Mouse (Mus musculus): ENCODE measurements around the gene Supt3.

Supt3 gene

GRCm38 (mm10) chr17:44782366-44782765, 5.4 kb downstream of the Supt3 start:
- DNase-seq (ENCODE audit: low spot score) = no peak

GRCm38 (mm10) chr17:44783143-44783542, 6.2 kb downstream of the Supt3 start:
- DNase-seq (ENCODE audit: low spot score) = no peak

DNA sequence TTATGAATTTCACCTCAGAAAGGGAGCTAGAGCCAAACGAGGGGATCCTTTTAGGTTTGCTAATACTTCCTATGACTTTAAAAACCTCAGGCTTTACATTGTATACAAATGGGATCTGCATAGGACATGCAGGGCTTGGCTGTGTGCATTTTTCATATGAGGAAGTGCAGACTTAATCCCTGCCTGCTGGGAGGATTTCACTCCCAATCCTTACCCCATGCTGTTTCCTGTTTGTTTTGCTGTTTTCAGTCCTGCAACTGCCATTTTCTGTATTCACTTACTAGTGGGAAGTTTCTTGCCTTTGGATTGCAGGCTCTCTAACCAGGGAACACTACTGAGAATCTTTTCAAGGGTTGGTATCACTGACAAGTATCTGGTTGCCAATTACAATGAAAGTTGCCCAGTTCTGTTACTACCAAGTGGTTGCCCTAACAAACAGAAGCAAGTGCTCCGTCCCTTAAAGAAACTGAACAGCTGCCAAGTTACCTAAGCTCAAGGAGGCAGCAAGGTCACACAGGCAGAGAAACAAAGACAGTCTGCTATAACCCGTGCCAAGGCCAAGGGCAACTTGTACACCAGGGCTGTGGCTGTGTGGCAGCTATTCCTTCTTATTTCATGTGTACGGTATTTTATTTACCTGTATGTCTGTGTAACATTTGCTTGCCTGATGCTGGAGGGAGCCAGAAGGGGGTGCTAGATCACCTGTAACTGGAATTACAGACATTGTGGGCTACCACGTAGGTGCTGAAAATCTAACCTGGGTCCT, 12.2 kb downstream of the Supt3 start:
- DNase-seq (ENCODE audit: low spot score) = no peak

- no peak for DNase-seq (ENCODE audit: low spot score)
These were observed 15.4 kb downstream of the Supt3 start for GRCm38 (mm10) chr17:44792218-44792917.

DNA sequence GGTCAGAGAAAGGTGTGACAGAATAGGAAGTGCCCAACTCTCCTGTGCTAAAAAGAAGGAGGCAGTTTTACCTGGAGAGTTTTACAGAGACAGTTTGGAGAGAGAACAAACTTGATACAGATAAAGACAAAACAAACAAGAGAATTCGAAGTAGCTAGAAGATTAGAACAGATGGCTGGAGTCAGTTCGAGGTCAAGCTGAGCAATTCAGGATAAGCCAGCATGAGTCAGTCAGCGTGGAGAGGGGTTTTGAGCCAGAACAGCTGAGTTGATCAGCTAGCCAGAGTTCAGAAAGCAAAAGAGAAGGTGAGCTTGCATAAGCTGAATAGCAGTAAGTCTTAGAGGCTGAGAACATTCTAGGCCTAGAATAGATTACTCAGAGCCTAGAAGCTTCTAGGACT, 20.4 kb downstream of the Supt3 start:
- DNase-seq (ENCODE audit: low spot score) = no peak

DNA sequence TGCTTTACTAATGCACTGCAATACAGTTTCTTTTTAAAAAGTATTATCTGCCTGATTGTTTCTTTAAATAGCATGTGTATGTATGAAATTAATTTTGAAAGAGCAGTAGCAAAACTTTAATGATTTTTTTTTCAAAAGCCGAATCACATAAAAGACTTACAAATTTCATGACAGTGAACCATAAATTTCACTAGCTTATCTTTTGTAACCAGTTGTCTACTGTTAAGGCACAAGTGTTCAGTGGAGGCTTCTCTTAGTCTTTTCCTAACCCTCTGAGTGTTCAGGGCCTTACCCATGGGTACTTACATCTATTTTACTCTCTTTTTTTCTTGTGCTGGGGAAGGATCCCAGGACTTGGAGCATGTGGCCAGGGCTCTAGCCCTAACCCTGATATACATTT, 30.1 kb downstream of the Supt3 start:
- DNase-seq (ENCODE audit: low spot score) = no peak

DNA sequence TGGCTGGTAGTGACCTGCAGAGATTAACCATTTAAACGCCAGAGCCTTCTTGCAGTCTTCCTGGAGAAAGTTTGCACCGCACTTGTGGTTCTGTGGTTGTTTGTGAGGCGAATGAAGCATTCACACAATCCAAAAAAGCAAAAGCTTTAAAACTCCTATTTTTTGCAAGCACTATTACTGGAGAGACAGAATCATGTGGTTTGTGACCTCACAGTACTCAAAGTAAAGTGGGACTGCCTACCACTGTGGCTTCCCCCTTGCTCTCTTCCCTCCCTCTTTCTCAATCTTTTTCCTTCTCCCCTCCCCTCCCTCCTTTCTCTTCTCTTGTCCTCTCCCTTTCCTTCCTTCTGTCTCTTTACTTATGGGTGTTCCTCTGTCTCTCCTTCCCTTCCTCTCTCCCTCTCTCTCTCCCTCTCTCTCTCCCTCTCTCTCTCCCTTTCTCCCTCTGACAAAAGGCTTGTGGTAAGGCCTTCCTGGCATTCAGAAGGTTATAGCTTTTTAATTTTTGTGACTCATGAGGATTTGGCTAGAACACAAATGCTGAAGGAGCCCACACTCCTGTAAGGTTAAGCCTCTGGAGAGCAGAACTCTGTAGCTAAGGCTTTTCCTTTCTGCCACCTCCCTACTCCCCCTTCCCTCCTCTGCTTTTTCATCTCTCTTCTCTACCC, 37.7 kb downstream of the Supt3 start, which contains the start of gene Runx2:
TSS of gene Runx2 (minus strand) at position 290 of the 668 bp plus-strand sequence.
- DNase-seq (ENCODE audit: low spot score) = no peak

- no peak for DNase-seq (ENCODE audit: low spot score)
These were observed 41.9 kb downstream of the Supt3 start for GRCm38 (mm10) chr17:44818825-44819224.

GRCm38 (mm10) chr17:44819816-44820215, 42.9 kb downstream of the Supt3 start:
- DNase-seq (ENCODE audit: low spot score) = no peak

- no peak for DNase-seq (ENCODE audit: low spot score)
These were observed 45.0 kb downstream of the Supt3 start for GRCm38 (mm10) chr17:44821940-44822339.

DNA sequence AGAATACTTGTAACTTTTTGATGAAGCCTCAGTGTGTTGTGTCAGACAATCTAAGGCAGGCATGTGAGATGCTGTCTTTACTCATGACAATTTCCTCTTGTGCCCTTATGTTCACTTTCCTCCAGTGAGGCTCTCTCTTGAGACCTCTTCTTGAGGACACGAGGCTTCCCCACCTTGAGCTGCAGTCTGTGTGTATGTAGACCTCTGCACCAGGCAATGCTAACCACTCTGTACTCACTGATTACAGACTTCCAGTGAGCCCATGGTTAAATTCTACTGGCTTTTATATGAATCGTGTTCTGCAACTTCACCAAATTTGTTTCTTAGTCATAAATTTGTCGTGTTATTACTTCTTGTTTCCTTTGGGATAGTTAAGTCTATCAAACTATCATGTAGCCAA, 50.2 kb downstream of the Supt3 start:
- no peak for DNase-seq (ENCODE audit: low spot score)

- no peak for DNase-seq (ENCODE audit: low spot score)
These were observed 51.0 kb downstream of the Supt3 start for GRCm38 (mm10) chr17:44827964-44828363.

DNA sequence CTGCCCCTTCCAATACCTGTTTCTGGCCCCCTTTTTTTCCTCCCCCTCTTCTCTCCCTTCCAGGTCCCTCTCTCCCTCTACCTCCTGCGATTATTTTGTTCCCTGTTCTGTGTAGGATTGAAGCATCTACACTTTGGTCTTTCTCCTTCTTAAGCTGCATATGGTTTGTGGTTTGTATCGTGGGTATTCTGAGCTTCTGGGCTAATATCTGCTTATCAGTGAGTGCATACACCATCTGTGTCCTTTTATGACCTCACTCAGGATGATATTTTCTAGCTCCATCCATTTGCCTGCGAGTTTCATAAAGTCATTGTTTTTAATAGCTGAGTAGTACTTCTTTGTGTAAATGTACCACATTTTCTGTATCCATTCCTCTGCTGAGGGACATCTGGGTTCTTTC, 52.6 kb downstream of the Supt3 start:
- no peak for DNase-seq (ENCODE audit: low spot score)

GRCm38 (mm10) chr17:44831201-44831600, 54.2 kb downstream of the Supt3 start:
- DNase-seq (ENCODE audit: low spot score) = no peak

DNA sequence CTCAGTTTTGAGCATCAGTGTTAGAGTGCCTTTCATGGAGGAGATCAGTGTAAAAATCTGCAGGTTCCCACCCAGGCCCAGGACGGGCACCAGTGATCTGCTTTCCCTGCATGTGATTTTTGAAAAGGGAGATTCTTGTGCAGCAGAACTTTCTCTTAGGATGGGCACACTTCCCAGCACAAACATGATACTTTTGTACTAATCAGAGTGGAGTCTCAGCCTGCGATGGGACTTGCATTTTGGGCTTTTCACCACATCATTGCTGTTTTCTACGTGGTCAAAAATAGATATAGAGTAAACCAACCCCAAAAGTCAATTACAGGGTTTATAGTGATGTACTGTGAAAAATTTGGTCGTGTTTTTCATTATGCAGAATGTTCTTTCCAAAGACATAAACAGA, 65.2 kb downstream of the Supt3 start:
- DNase-seq (ENCODE audit: low spot score) = no peak

DNA sequence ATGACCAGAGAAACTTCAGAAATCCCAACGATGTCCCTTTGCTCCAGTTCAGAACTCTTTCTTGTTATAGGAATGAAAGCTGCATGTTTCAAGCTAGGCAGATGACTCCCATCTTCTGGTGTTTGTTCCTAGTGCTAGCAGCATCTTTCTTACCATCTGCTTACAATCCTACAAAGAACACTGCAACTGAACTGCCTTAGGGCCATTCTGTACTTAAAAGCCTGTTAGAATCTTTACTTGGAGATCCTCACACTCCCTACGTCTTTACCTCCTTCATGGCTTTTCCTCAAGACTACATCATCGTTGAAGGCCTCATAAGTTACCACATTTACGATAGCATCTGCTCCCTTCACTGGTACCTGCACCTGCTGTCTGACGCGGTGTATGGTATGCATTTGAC, 86.2 kb downstream of the Supt3 start:
- no peak for DNase-seq (ENCODE audit: low spot score)

GRCm38 (mm10) chr17:44893592-44893991, 116.6 kb downstream of the Supt3 start:
- peak; percentile 25 for DNase-seq (ENCODE audit: low spot score)

- DNase-seq (ENCODE audit: low spot score) = no peak
These were observed 166.7 kb downstream of the Supt3 start for GRCm38 (mm10) chr17:44943536-44944090.

DNA sequence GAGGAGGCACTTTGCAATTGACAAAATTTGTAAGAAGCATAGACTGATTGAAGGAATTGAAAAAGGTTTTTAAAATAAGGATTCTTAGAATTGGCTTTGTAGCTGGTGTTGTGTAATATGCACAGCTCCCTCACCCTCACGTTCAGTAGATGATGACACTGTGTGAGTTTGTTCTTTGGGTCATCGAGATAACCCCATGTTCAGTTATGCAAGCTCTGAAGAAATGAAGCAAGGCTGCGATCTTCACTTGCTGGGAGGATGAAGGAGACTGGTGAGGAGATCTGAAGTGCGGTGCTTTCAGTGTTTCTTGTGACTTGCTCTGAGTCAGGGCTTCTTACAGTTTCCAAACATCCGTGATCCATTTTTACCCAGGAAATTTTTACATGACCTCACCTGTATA, 168.4 kb downstream of the Supt3 start:
- DNase-seq (ENCODE audit: low spot score) = no peak

DNA sequence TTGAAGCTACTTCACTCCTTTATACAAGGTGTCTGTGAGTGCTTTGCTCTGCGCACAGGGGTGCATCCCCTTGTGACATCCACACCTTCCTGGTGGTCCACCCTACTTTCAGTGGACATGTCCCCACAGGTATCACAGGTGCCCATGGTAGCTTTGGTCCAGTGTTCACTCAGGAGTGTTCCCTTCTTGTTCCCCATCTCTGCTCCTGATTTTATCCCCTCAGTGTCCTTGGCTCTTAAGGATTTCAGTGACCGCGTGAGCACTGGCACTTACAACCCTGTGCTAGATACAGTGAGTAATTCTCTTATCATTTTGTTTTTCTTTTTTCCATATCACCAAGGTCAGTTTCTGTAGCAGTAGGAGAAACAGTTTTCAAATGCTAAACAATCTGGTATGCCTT, 171.4 kb downstream of the Supt3 start:
- no peak for DNase-seq (ENCODE audit: low spot score)

GRCm38 (mm10) chr17:44956671-44957070, 179.7 kb downstream of the Supt3 start:
- no peak for DNase-seq (ENCODE audit: low spot score)

GRCm38 (mm10) chr17:44963051-44963798, 186.3 kb downstream of the Supt3 start:
- no peak for DNase-seq (ENCODE audit: low spot score)

Data from T-cell, adult 2 months (primary cell).